Mouse (Mus musculus) heart, embryonic 15.5 days (tissue): Measurements from ENCODE around the gene Armc12. TPM values are rescaled to one million over a fixed set of nuclear protein-coding genes. Genes with fewer than 3 reads are reported as not detected.

Experiments used
- ATAC-seq: fragments of 200-750 bp; cut with Nextera tagmentation; replicated peaks from 2 replicates; pipeline ENCODE4 v1.8.0; 2017; ENCODE audit warnings: low read depth, moderate TSS enrichment; ENCODE audit not compliant: insufficient number of reproducible peaks, insufficient read depth, low FRiP score
- H3K27ac ChIP-seq: fragments of 300-500 bp; sonication (generic); 2 replicates; pipeline ENCODE4 v1.5.1; 2015; ENCODE audit warnings: mild to moderate bottlenecking, inconsistent platforms
- H3K27me3 ChIP-seq: fragments of 300-500 bp; sonication (generic); 2 replicates; pipeline ENCODE4 v1.6.1; 2015; ENCODE audit warnings: inconsistent platforms
- H3K36me3 ChIP-seq: fragments of 300-500 bp; sonication (generic); 2 replicates; pipeline ENCODE4 v1.6.1; 2015; ENCODE audit warnings: mild to moderate bottlenecking, inconsistent platforms
- H3K4me1 ChIP-seq: fragments of 300-500 bp; sonication (generic); replicated peaks from 2 replicates; pipeline ENCODE4 v1.6.1; 2015; ENCODE audit warnings: inconsistent platforms
- H3K4me2 ChIP-seq: fragments of 300-500 bp; sonication (generic); 2 replicates; pipeline ENCODE4 v1.6.1; 2015; ENCODE audit warnings: inconsistent platforms, mild to moderate bottlenecking, moderate library complexity
- H3K4me3 ChIP-seq: fragments of 300-500 bp; sonication (generic); 2 replicates; pipeline ENCODE4 v1.5.1; 2015; ENCODE audit warnings: mild to moderate bottlenecking, inconsistent platforms
- H3K9ac ChIP-seq: fragments of 300-500 bp; sonication (generic); 2 replicates; pipeline ENCODE4 v1.6.1; 2015; ENCODE audit warnings: mild to moderate bottlenecking, inconsistent platforms
- H3K9me3 ChIP-seq: fragments of 300-500 bp; sonication (generic); replicated peaks from 2 replicates; pipeline ENCODE4 v1.6.1; 2016; ENCODE audit warnings: inconsistent platforms
- WGBS: fragments of 180-500 bp; shearing (Covaris S2); methylation state at CpG from one replicate; pipeline ENCODE4 v1.1.7; 2015; ENCODE audit warnings: mixed read lengths; 5-methylcytosine and 5-hydroxymethylcytosine counted together
- polyA plus RNA-seq: library from polyadenylated mRNA; unstranded; fragments of >200 nt; fragmentation: Nextera tagmentation; extraction: Ambion mirVana; gene quantifications from 2 replicates; pipeline ENCODE4 v1.2.1, GENCODE M21; 2015

Gene Armc12
- polyA plus RNA-seq, 1 experiment from 2014 or later = not detected

DNA sequence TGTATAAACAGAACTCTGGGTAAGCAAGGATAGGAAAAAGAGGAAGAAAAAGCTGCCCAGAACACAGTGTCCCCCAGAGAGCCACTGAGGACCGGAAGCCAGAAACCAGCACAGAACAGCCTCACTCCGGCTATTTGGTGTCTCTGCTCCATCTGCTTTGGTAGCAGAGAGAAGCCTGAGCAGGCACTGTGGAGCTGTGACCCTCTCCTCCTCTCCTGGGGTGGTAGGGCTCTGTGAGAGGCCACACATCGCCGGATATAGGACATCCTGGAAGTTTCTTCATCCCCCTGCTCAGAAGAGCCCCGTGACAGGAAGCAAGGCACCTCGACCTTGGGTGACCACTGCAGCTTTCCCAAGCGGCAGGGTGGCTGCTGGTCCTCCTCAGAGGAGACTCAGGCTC is 16.8 kb upstream of the Armc12 start:
- no peak for ATAC-seq
- Histone ChIP-seq H3K36me3 (no peaks in the 10 kb centered on the region), H3K4me3 (no peak overlapping the region), H3K9me3 (no peaks in the 10 kb centered on the region), H3K4me1 (peaks cover 56% of the 10 kb centered on the region), H3K27ac (peak overlapping the region; percentile 33; the same call in 1 of the 2 replicates), H3K9ac (no peak overlapping the region), H3K4me2 (no peak overlapping the region), H3K27me3 (peaks cover 4% of the 10 kb centered on the region; the same call in 1 of the 2 replicates)
- 60% methylated on average over 7 of the region's 7 CpGs for WGBS

GRCm38 (mm10) chr17:28514555-28514954 is 16.1 kb upstream of the Armc12 start:
- H3K36me3 ChIP-seq = no peaks in the 10 kb centered on the region
- H3K27me3 ChIP-seq = peaks cover 9% of the 10 kb centered on the region; the same call in 1 of the 2 replicates
- 89% methylated on average over 5 of the region's 5 CpGs for WGBS
- H3K9me3 ChIP-seq = no peaks in the 10 kb centered on the region
- peaks cover 58% of the 10 kb centered on the region for H3K4me1 ChIP-seq
- no peak overlapping the region for H3K9ac ChIP-seq
- no peak overlapping the region for H3K4me2 ChIP-seq
- no peak overlapping the region for H3K27ac ChIP-seq
- ATAC-seq = no peak
- H3K4me3 ChIP-seq = no peak overlapping the region

- Histone ChIP-seq H3K36me3 (no peaks in the 10 kb centered on the region), H3K9me3 (no peaks in the 10 kb centered on the region), H3K27ac (peak overlapping the region; percentile 20; the same call in 1 of the 2 replicates), H3K4me3 (no peak overlapping the region), H3K27me3 (peaks cover 14% of the 10 kb centered on the region), H3K4me1 (peaks cover 52% of the 10 kb centered on the region), H3K4me2 (0 out of 2 replicates have a peak overlapping the region, but pooled peaks have one; percentile 8), H3K9ac (no peak overlapping the region)
- no peak for ATAC-seq
- 51% methylated on average over 10 of the region's 10 CpGs for WGBS
Observed at GRCm38 (mm10) chr17:28515431-28516341, 14.9 kb upstream of the Armc12 start.

GRCm38 (mm10) chr17:28516881-28517280 is 13.7 kb upstream of the Armc12 start:
- Histone ChIP-seq H3K27me3 (peaks cover 18% of the 10 kb centered on the region), H3K27ac (peak overlapping the region; percentile 88; the same call in 1 of the 2 replicates), H3K9me3 (no peaks in the 10 kb centered on the region), H3K4me2 (peak overlapping the region; percentile 93), H3K9ac (no peak overlapping the region), H3K4me1 (peaks cover 50% of the 10 kb centered on the region), H3K36me3 (no peaks in the 10 kb centered on the region), H3K4me3 (0 out of 2 replicates have a peak overlapping the region, but pooled peaks have one; percentile 8)
- no peak for ATAC-seq
- 71% methylated on average over 4 of the region's 4 CpGs for WGBS

GRCm38 (mm10) chr17:28517441-28517955 is 13.1 kb upstream of the Armc12 start, which contains the start of gene Fkbp5:
Gene Fkbp5, minus strand, starts transcription at chr17:28517527.
- Histone ChIP-seq H3K27ac (peak within 1 kb of the TSS; percentile 88), H3K4me3 (peak within 1 kb of the TSS; percentile 54), H3K9me3 (no peaks in the 10 kb centered on the region), H3K4me1 (peaks cover 50% of the 10 kb centered on the region), H3K36me3 (no peaks in the 10 kb centered on the region), H3K9ac (peak within 1 kb of the TSS; percentile 65), H3K4me2 (peak within 1 kb of the TSS; percentile 93), H3K27me3 (peaks cover 18% of the 10 kb centered on the region)
- WGBS = 3% methylated on average over 16 of the region's 16 CpGs
- ATAC-seq = peak; percentile 14

GRCm38 (mm10) chr17:28517956-28518614 is 12.5 kb upstream of the Armc12 start:
- peak overlapping the region; percentile 65 for H3K9ac ChIP-seq
- peaks cover 49% of the 10 kb centered on the region for H3K4me1 ChIP-seq
- peak overlapping the region; percentile 93 for H3K4me2 ChIP-seq
- ATAC-seq = peak; percentile 78
- peaks cover 18% of the 10 kb centered on the region for H3K27me3 ChIP-seq
- H3K4me3 ChIP-seq = peak overlapping the region; percentile 54
- under 1% methylated on average over 45 of the region's 46 CpGs for WGBS
- H3K27ac ChIP-seq = peak overlapping the region; percentile 88
- H3K9me3 ChIP-seq = no peaks in the 10 kb centered on the region
- H3K36me3 ChIP-seq = no peaks in the 10 kb centered on the region

DNA sequence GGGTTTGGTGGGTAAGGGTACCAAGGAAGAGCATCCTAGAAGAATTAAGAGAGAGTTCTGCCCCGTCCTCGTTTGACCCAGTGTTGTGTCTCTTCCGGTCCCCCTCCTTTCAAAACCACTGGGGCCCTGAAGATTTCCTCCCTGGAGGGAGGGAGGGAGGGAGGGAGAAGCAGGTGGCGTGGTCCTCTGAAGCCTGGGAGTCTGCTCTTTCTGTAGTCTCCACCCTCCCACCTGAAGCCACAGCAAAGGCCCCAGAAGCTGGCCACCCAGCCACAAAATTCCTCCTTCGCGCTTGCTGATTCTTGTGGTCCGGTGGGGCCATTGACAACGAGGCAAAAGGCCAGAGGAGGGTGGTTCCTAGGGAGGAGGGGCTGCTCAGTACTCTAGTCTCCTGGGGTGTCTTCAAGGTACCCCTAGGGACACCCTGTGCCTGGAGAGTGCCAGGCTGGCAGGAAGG is 12.0 kb upstream of the Armc12 start:
- no peak for ATAC-seq
- H3K36me3 ChIP-seq = no peaks in the 10 kb centered on the region
- peak overlapping the region; percentile 65 for H3K9ac ChIP-seq
- WGBS = 27% methylated on average over 8 of the region's 8 CpGs
- H3K27ac ChIP-seq = peak overlapping the region; percentile 88
- peaks cover 18% of the 10 kb centered on the region for H3K27me3 ChIP-seq
- no peaks in the 10 kb centered on the region for H3K9me3 ChIP-seq
- H3K4me2 ChIP-seq = peak overlapping the region; percentile 93
- peak overlapping the region; percentile 54 for H3K4me3 ChIP-seq
- peaks cover 54% of the 10 kb centered on the region for H3K4me1 ChIP-seq

GRCm38 (mm10) chr17:28519827-28520226 is 10.8 kb upstream of the Armc12 start:
- Histone ChIP-seq H3K4me2 (no peak overlapping the region), H3K9ac (no peak overlapping the region), H3K27ac (no peak overlapping the region), H3K9me3 (no peaks in the 10 kb centered on the region), H3K36me3 (no peaks in the 10 kb centered on the region), H3K4me1 (peaks cover 46% of the 10 kb centered on the region), H3K27me3 (peaks cover 18% of the 10 kb centered on the region), H3K4me3 (no peak overlapping the region)
- no peak for ATAC-seq
- 87% methylated on average over 3 of the region's 3 CpGs for WGBS

- H3K4me1 ChIP-seq = peaks cover 44% of the 10 kb centered on the region
- no peak overlapping the region for H3K4me3 ChIP-seq
- H3K36me3 ChIP-seq = no peaks in the 10 kb centered on the region
- no peak overlapping the region for H3K9ac ChIP-seq
- WGBS = 79% methylated on average over 4 of the region's 4 CpGs
- H3K27ac ChIP-seq = no peak overlapping the region
- no peaks in the 10 kb centered on the region for H3K9me3 ChIP-seq
- no peak overlapping the region for H3K4me2 ChIP-seq
- H3K27me3 ChIP-seq = peaks cover 18% of the 10 kb centered on the region
- ATAC-seq = no peak
Observed at GRCm38 (mm10) chr17:28520561-28520960, 10.0 kb upstream of the Armc12 start.

DNA sequence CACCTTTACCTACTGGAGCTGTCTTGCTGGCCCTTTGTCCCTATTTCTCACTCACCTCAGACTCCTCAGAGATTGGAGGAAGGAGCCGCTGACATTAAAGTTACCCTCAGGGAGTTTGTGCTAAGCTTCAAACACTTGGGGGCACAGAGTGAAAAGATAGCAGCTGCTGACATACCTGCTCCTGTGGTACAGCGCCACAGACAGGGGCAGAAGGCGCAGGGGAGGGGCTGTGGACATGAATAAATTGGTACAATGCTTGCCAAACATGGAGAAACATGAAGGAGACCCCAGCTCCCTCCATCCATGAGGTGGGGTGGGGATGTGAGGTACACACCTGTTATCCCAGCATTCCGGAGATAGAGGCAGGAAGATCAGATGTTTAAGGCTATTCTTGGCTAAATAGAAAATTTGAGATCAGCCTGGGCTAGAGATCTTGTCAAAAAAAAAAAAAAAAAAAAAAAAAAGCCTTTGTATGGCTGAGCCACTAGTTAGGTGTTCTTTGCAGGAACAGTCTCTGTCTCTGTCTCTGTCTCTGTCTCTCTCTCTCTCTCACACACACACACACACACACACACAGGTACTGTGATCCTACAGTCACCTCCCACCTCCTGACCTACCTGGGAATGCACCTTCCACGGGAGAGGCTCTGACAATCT is 9.4 kb upstream of the Armc12 start:
- WGBS = 54% methylated on average over 5 of the region's 5 CpGs
- peaks cover 39% of the 10 kb centered on the region for H3K4me1 ChIP-seq
- peak overlapping the region; percentile 97; the same call in 1 of the 2 replicates for H3K4me2 ChIP-seq
- H3K36me3 ChIP-seq = no peaks in the 10 kb centered on the region
- H3K27me3 ChIP-seq = peaks cover 18% of the 10 kb centered on the region
- ATAC-seq = no peak
- H3K9ac ChIP-seq = no peak overlapping the region
- no peaks in the 10 kb centered on the region for H3K9me3 ChIP-seq
- no peak overlapping the region for H3K4me3 ChIP-seq
- no peak overlapping the region for H3K27ac ChIP-seq
